Mouse (Mus musculus) layer of hippocampus, postnatal 36 days (tissue): ENCODE results near the gene Ntf5. TPM values are rescaled to one million over a fixed set of nuclear protein-coding genes. Genes with fewer than 3 reads are reported as not detected.
"Not testable (repeated sequence)": the region's sequence is repeated elsewhere in the genome, so short reads cannot be mapped to it uniquely, and the experiment has no call there.

Experiments used
- DNase-seq, 2 experiments: peaks; one replicate each; pipeline ENCODE4 v3.0.0; 2022
- total RNA-seq, 2 experiments: library from RNA; stranded (reverse); gene quantifications; 2 replicates each; pipeline ENCODE4 v1.2.3; 2021

Gene Ntf5
- under 1 TPM; 0.17 to 0.18 TPM for total RNA-seq

GRCm38 (mm10) chr7:45413113-45413863 is at the start of gene Ntf5:
Gene Ntf5, plus strand, starts transcription at chr7:45413695.
- no peak for DNase-seq

- DNase-seq = no peak
Measured at GRCm38 (mm10) chr7:45363983-45364382, 49.5 kb upstream of the Ntf5 start.

- DNase-seq = peak in 1 of 2 experiments; percentile 45
Measured at GRCm38 (mm10) chr7:45365742-45366651, 47.5 kb upstream of the Ntf5 start.

- peak in 1 of 2 experiments; percentile 53 for DNase-seq
Measured at GRCm38 (mm10) chr7:45366652-45367019, 46.9 kb upstream of the Ntf5 start, which contains the start of gene Ppfia3. Gene Ppfia3, minus strand, starts transcription at chr7:45367019.

GRCm38 (mm10) chr7:45367020-45367880 is 46.2 kb upstream of the Ntf5 start:
- DNase-seq = peak; percentile 99

- no peak for DNase-seq
Measured at GRCm38 (mm10) chr7:45368178-45368577, 45.3 kb upstream of the Ntf5 start.

- no peak for DNase-seq
Measured at GRCm38 (mm10) chr7:45369022-45369745, 44.3 kb upstream of the Ntf5 start.

GRCm38 (mm10) chr7:45369836-45370474 is 43.5 kb upstream of the Ntf5 start:
- no peak for DNase-seq

GRCm38 (mm10) chr7:45370475-45371311 is 42.8 kb upstream of the Ntf5 start, which contains the start of gene Lin7b:
Gene Lin7b, minus strand, starts transcription at chr7:45370583.
- DNase-seq = peak; percentile 90 to 94

GRCm38 (mm10) chr7:45372371-45372770 is 41.1 kb upstream of the Ntf5 start:
- DNase-seq = no peak

GRCm38 (mm10) chr7:45374620-45375019 is 38.9 kb upstream of the Ntf5 start:
- no peak for DNase-seq

GRCm38 (mm10) chr7:45376057-45376456 is 37.4 kb upstream of the Ntf5 start:
- no peak for DNase-seq

- no peak for DNase-seq
Measured at GRCm38 (mm10) chr7:45386077-45386476, 27.4 kb upstream of the Ntf5 start.

- no peak for DNase-seq
Measured at GRCm38 (mm10) chr7:45395129-45395541, 18.4 kb upstream of the Ntf5 start.

- DNase-seq = peak; percentile 100
Measured at GRCm38 (mm10) chr7:45395578-45396336, 17.7 kb upstream of the Ntf5 start, which contains the start of gene Snrnp70. Gene Snrnp70, minus strand, starts transcription at chr7:45395742.

- not testable (repeated sequence) for DNase-seq
Measured at GRCm38 (mm10) chr7:45396337-45396775, 17.1 kb upstream of the Ntf5 start.

- no peak for DNase-seq
Measured at GRCm38 (mm10) chr7:45396787-45397186, 16.7 kb upstream of the Ntf5 start.

- no peak for DNase-seq
Measured at GRCm38 (mm10) chr7:45401521-45402085, 11.9 kb upstream of the Ntf5 start.
